Mouse (Mus musculus) lung, postnatal 0 days (tissue): ENCODE measurements around the gene Hcfc2.

Experiments used
- CTCF ChIP-seq: IDR thresholded peaks from 2 replicates; pipeline ENCODE4 v1.5.1; 2016; ENCODE audit warnings: antibody characterized with exemption, mild to moderate bottlenecking
- EP300 ChIP-seq: IDR thresholded peaks from 2 replicates; pipeline ENCODE4 v1.6.1; 2016; ENCODE audit warnings: antibody characterized with exemption, mild to moderate bottlenecking, control low read depth

- TF ChIP-seq CTCF, result no peak
- TF ChIP-seq EP300, result no peak
These were observed 33.5 kb upstream of the Hcfc2 start for GRCm38 (mm10) chr10:82662267-82662990.
